Mouse (Mus musculus): ENCODE results near the gene Ntn3.

DNA sequence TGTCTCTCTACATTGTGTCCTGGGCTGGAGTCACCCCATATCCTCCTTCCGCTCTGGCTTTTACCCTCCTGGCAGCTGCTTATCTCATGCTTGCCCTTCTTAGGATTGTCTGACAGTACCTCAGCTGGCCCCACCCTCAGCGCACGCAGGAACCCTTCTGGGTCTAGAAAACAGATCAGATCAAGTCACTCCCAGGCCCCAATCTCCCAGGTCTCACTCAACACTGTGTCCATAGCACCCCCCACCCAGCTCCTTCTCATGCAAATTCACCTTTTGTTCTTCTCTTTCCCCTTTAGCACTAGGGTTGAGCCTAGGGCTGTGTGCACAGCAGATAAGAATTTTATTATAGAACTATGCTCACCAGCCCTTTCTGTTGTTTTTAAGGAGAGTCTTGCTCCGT, 6.3 kb downstream of the Ntn3 start:
- TF ChIP-seq POLR2A (IDR thresholded peaks at IDR 0.05; ENCODE audit: borderline replicate concordance, insufficient read depth, low read length): no peak
- TF ChIP-seq CTCF (IDR thresholded peaks at IDR 0.05; ENCODE audit: borderline replicate concordance, insufficient read depth, low read depth, low read length): no peak

Measured in cerebellum, adult 2 months (tissue).